Mouse (Mus musculus) brown adipose tissue, adult 24 weeks (tissue): ENCODE data around the gene Tpst2. TPM values are rescaled to one million over a fixed set of nuclear protein-coding genes. Genes with fewer than 3 reads are reported as not detected.

Source experiments
- H3K27ac ChIP-seq: fragments of 200-500 bp; replicated peaks from 2 replicates; pipeline ENCODE4 v1.5.1; 2012; ENCODE audit warnings: low read depth, mild to moderate bottlenecking, low read length
- H3K4me1 ChIP-seq: fragments of 200-500 bp; 2 replicates; pipeline ENCODE4 v1.6.1; 2012; ENCODE audit warnings: low read length, mixed read lengths; ENCODE audit not compliant: control insufficient read depth, insufficient read depth, insufficient read length
- H3K4me3 ChIP-seq: fragments of 200-500 bp; 2 replicates; pipeline ENCODE4 v1.5.1; 2012; ENCODE audit warnings: low read depth, mild to moderate bottlenecking, low read length, moderate library complexity; ENCODE audit not compliant: insufficient read depth
- polyA plus RNA-seq: library from polyadenylated mRNA; stranded (reverse); fragments of >200 nt; gene quantifications from 2 replicates; pipeline ENCODE4 v1.2.4, GENCODE M21; 2012; ENCODE audit not compliant: missing spikeins, insufficient read depth, insufficient read length

The Tpst2 gene
- polyA plus RNA-seq = 23.8 and 30.1 TPM in 2 replicates

- Histone ChIP-seq H3K4me1 (peaks cover 29% of the 10 kb centered on the region), H3K27ac (peak within 1 kb of the TSS; percentile 89), H3K4me3 (peak within 1 kb of the TSS; percentile 85)
These were observed at the start of gene Tpst2 for GRCm38 (mm10) chr5:112276267-112276873. TSS of gene Tpst2 (plus strand) at chr5:112276691.

GRCm38 (mm10) chr5:112227354-112227753, 49.1 kb upstream of the Tpst2 start:
- no peak overlapping the region for H3K4me3 ChIP-seq
- no peaks in the 10 kb centered on the region for H3K4me1 ChIP-seq
- H3K27ac ChIP-seq = no peak overlapping the region

GRCm38 (mm10) chr5:112227898-112228239, 48.6 kb upstream of the Tpst2 start:
- Histone ChIP-seq H3K4me1 (no peaks in the 10 kb centered on the region), H3K4me3 (no peak overlapping the region), H3K27ac (no peak overlapping the region)

GRCm38 (mm10) chr5:112228240-112229076, 48.0 kb upstream of the Tpst2 start:
- Histone ChIP-seq H3K4me3 (no peak overlapping the region), H3K27ac (no peak overlapping the region), H3K4me1 (no peaks in the 10 kb centered on the region)

- Histone ChIP-seq H3K4me1 (no peaks in the 10 kb centered on the region), H3K4me3 (no peak overlapping the region), H3K27ac (no peak overlapping the region)
These were observed 40.7 kb upstream of the Tpst2 start for GRCm38 (mm10) chr5:112235806-112236205.

- Histone ChIP-seq H3K4me3 (no peak overlapping the region), H3K4me1 (no peaks in the 10 kb centered on the region), H3K27ac (no peak overlapping the region)
These were observed 39.9 kb upstream of the Tpst2 start for GRCm38 (mm10) chr5:112236631-112237030.

GRCm38 (mm10) chr5:112237439-112237838, 39.1 kb upstream of the Tpst2 start:
- no peak overlapping the region for H3K4me3 ChIP-seq
- no peaks in the 10 kb centered on the region for H3K4me1 ChIP-seq
- H3K27ac ChIP-seq = no peak overlapping the region

- no peak overlapping the region for H3K4me3 ChIP-seq
- H3K4me1 ChIP-seq = no peaks in the 10 kb centered on the region
- H3K27ac ChIP-seq = no peak overlapping the region
These were observed 38.5 kb upstream of the Tpst2 start for GRCm38 (mm10) chr5:112237866-112238570.

- no peak overlapping the region for H3K4me3 ChIP-seq
- no peaks in the 10 kb centered on the region for H3K4me1 ChIP-seq
- no peak overlapping the region for H3K27ac ChIP-seq
These were observed 37.6 kb upstream of the Tpst2 start for GRCm38 (mm10) chr5:112238781-112239482.

- Histone ChIP-seq H3K27ac (no peak overlapping the region), H3K4me3 (no peak overlapping the region), H3K4me1 (no peaks in the 10 kb centered on the region)
These were observed 35.7 kb upstream of the Tpst2 start for GRCm38 (mm10) chr5:112240761-112241160.

- Histone ChIP-seq H3K4me3 (no peak overlapping the region), H3K4me1 (no peaks in the 10 kb centered on the region)
These were observed 34.6 kb upstream of the Tpst2 start for GRCm38 (mm10) chr5:112241849-112242248.

GRCm38 (mm10) chr5:112242361-112242778, 34.1 kb upstream of the Tpst2 start:
- Histone ChIP-seq H3K4me1 (no peaks in the 10 kb centered on the region), H3K4me3 (no peak overlapping the region), H3K27ac (no peak overlapping the region)

More at GRCm38 (mm10) chr5:112241849-112242248, 34.6 kb upstream of the Tpst2 start:
- no peak overlapping the region for H3K27ac ChIP-seq

GRCm38 (mm10) chr5:112243041-112243440, 33.5 kb upstream of the Tpst2 start:
- no peaks in the 10 kb centered on the region for H3K4me1 ChIP-seq
- no peak overlapping the region for H3K4me3 ChIP-seq
- no peak overlapping the region for H3K27ac ChIP-seq

GRCm38 (mm10) chr5:112243539-112244274, 32.8 kb upstream of the Tpst2 start:
- Histone ChIP-seq H3K4me1 (no peaks in the 10 kb centered on the region), H3K27ac (no peak overlapping the region), H3K4me3 (no peak overlapping the region)
